Mouse (Mus musculus) embryonic fibroblast, embryonic 13.5 days (primary cell): Measurements from ENCODE around the gene Steap3.

Experiments used
- CTCF ChIP-seq: IDR thresholded peaks from 2 replicates; pipeline ENCODE4 v1.5.1; 2011; ENCODE audit warnings: mild to moderate bottlenecking, control low read depth, low read length, moderate library complexity, borderline replicate concordance; ENCODE audit not compliant: insufficient read depth
- POLR2A ChIP-seq: IDR thresholded peaks from 2 replicates; pipeline ENCODE4 v1.6.1; 2011; ENCODE audit warnings: low read depth, mild to moderate bottlenecking, control low read depth, low read length, moderate library complexity

GRCm38 (mm10) chr1:120195947-120196346, 76.6 kb downstream of the Steap3 start:
- no peak for TF ChIP-seq CTCF
- no peak for TF ChIP-seq POLR2A
